Mouse (Mus musculus) midbrain, embryonic 10.5 days (tissue): ENCODE measurements around the gene C130073F10Rik. TPM values are rescaled to one million over a fixed set of nuclear protein-coding genes. Genes with fewer than 3 reads are reported as not detected.

Experiments used
- polyA plus RNA-seq: library from polyadenylated mRNA; unstranded; fragments of >200 nt; fragmentation: Nextera tagmentation; extraction: Ambion mirVana; gene quantifications from 2 replicates; pipeline ENCODE4 v1.2.1, GENCODE M21; 2016

The C130073F10Rik gene
- polyA plus RNA-seq, 1 experiment from 2014 or later: not detected

Other genes starting within 250 kb of the C130073F10Rik start
- 65.6 and 73.6 TPM in 2 replicates for gene Leprot, start 246.1 kb downstream of the C130073F10Rik start, polyA plus RNA-seq
- gene Lepr, start 176.4 kb downstream of the C130073F10Rik start, polyA plus RNA-seq: 1.8 and 2.0 TPM in 2 replicates
- not detected in 2 replicates for gene B020004J07Rik, start 49.8 kb downstream of the C130073F10Rik start, polyA plus RNA-seq
- gene Gm12800, start 15.3 kb upstream of the C130073F10Rik start, polyA plus RNA-seq: not detected in 2 replicates
- not detected in 2 replicates for gene Gm12794, start 46.6 kb upstream of the C130073F10Rik start, polyA plus RNA-seq
- gene Gm12790, start 87.3 kb upstream of the C130073F10Rik start, polyA plus RNA-seq: not detected in 2 replicates
- gene Gm12789, start 92.8 kb upstream of the C130073F10Rik start, polyA plus RNA-seq: not detected in 2 replicates
- 5.6 and 6.0 TPM in 2 replicates for gene Pde4b, start 193.8 kb upstream of the C130073F10Rik start, polyA plus RNA-seq